Mouse (Mus musculus) stomach, postnatal 0 days (tissue): ENCODE measurements around the gene Prss50.

ENCODE experiments used
- CTCF ChIP-seq: IDR thresholded peaks from 2 replicates; pipeline ENCODE4 v1.5.1; 2016; ENCODE audit warnings: antibody characterized with exemption, low read depth, mild to moderate bottlenecking, moderate library complexity
- EP300 ChIP-seq: optimal IDR thresholded peaks from 2 replicates; pipeline ENCODE3; 2016; ENCODE audit warnings: antibody characterized with exemption

DNA sequence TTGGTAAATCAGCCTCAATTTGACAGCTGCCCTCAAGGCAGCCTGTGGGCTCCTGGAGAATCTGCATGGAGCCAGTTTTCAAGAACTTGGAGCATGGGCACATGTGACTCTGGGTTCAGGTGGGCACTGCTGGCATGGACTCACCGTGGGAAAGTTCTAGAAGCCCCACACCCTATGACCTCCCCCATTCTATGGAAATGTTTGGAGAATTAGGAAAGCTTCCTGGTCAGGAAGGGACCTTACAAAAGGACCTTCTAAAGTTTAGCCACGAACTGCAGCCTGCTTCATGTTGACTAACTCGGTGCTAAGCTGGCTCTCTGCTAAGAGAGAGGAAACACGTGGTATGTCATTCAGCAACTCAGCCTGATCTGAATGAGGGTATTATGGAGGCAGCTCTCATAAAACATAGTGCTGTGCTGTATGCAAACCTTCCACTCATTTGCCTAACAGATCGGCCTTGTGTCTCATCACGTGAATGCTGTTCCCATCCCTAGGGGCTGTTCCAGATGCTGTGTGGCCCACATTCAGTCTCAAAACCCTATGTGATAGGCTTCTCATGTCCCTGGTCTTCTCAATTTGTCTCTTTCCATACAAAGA, 51.7 kb downstream of the Prss50 start:
- no peak for TF ChIP-seq CTCF
- TF ChIP-seq EP300: no peak
